Mouse (Mus musculus) Muller cell, postnatal 12 days (primary cell): ENCODE measurements around the gene Tpst1.
A peak's percentile ranks its signal among the peaks of the same experiment; 100 is the strongest.

ENCODE experiments used
- DNase-seq: peaks from one replicate; pipeline ENCODE4 v3.0.0-alpha.2; 2015; ENCODE audit errors: inconsistent ontology term

Gene Tpst1

GRCm38 (mm10) chr5:130143977-130144333 lies 70.8 kb downstream of the Tpst1 start:
- DNase-seq = peak; percentile 73

DNA sequence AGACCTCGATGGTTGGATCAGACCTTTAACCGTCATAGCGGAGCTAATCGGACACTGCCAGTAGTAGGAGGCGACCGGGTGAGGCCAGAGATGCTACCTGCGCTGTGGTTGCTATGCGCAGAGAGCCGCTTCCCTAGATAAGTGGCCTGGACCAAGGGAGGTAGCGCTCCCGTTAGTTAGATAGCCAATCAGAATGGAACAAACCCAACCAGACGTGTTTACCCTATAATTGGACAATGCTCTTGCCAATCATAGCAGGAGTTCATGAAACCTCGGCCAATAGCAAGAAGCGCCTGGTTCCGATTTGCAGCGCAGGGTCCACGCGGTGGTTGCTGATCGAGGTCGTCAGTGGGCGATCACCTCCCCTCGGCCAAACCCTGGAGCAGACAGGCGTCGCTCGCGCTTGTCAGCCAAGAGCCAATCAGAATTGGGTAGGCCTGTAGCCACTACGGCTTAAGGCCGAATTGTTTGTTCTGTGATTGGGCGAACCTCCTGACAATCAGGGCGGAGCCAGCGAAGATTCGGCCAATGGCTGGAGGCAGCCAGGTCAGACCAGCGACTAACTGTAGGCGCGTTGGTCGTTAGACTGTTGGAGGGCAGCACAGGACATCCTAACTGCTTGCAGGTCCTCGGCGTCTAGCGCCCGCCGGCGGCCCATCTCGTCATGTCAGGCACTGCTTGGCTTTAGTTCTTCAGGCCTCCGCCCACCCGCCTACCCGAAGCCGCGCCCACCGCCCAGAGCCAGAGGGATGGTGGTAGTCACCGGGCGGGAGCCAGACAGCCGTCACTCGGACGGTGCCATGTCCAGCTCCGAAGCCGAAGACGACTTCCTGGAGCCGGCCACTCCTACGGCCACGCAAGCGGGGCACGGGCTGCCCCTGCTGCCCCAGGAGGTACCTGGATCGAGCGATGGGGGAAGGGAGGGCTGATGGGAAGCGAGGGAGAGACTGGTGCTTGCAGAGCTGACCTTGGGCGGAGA lies 71.5 kb downstream of the Tpst1 start, which contains the start of gene Kctd7:
Kctd7 (plus strand) TSS at position 528 of the 979 bp plus-strand sequence.
- DNase-seq = peak; percentile 98

DNA sequence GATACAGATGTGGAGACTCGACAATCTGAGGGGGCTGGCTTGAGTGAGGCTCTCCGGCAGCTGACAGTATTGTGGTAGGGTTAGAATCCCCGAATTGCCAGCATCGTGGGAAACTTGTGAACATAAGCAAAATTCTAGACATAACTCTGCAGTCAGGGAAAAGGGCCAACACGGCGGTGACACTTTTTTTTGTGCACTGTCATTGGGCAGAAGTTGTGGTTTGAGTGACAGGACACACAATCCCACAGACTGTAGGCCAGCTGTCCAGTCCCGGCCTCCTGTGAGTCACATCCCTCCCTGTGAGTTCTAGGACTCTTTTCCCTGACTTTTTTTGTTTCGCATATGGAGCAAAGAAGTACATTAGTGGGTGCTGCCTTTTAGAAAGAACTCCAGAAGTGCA lies 72.8 kb downstream of the Tpst1 start:
- peak; percentile 73 for DNase-seq

DNA sequence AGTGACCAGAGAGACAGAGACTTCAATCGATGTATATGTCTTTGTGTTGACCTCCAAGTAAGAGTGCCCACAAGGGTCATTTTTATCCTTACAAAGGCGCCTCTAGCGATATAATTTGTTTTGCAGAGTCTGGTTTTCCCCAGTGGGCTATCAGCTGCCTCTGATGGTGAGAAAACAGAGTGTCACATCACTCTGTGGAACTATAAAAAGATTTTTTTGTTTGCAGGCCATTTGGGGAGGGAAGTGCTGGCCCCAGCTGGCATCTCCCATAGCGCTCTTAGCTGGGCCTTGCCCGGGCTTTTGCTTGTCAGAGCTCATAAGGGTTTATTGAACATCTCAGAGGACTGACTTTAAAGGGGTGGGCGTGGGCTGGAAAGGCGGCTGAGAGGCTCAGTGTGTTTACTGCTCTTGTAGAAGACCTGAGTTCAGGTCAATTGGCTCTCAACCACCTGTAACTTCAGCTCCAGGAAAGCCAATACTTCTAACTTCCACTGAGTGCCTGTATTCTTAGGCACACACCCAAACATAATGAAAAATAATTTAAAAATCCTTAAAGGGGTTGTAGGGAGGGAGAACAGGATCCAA lies 76.7 kb downstream of the Tpst1 start:
- DNase-seq = no peak

DNA sequence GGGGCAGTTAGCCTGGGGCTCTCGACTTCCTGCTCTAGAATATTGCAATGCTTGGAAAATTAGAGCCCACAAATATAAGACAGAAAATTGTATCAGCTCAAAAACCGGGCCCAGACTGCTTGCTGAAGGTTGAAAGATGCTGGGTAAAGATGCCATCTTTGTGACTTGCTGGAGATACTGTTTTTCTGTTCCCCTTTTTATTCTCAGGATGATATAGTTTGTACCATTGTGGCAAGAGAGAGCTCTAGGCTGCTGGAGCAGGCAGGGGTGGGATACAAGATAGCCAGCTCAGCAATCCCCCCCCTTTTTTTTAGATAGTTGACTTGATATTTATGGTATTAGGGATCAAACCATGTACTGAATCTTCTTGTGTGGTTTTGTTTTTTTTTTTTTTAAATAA lies 81.2 kb downstream of the Tpst1 start:
- DNase-seq = no peak

GRCm38 (mm10) chr5:130158545-130158944 lies 85.4 kb downstream of the Tpst1 start:
- no peak for DNase-seq

- no peak for DNase-seq
Measured at GRCm38 (mm10) chr5:130159761-130160201, 86.7 kb downstream of the Tpst1 start.

DNA sequence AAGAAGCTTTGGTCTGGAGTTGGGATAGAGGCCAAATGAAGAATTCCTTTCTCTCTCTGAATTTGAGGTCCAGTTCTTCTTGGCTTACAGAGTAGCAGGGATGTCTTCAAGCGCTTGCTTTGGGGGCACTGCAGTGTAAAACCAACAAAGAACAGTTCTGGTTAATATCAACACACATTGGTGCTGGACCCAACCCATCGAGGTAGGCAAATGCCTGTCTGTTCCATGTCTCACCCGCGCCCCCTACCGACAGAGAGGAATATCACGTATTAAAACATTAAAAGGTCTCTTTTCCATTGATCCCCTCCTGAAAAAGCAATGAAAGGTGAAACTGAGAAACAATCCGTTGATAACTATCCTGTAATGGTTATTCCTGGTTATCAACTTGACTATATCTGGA lies 90.5 kb downstream of the Tpst1 start:
- peak; percentile 68 for DNase-seq

- no peak for DNase-seq
Measured at GRCm38 (mm10) chr5:130165213-130165612, 92.1 kb downstream of the Tpst1 start.

- DNase-seq = peak; percentile 76
Measured at GRCm38 (mm10) chr5:130169109-130169508, 96.0 kb downstream of the Tpst1 start.

- no peak for DNase-seq
Measured at GRCm38 (mm10) chr5:130170666-130171422, 97.7 kb downstream of the Tpst1 start.

GRCm38 (mm10) chr5:130171423-130171954 lies 98.4 kb downstream of the Tpst1 start, which contains the start of gene Rabgef1:
Gene Rabgef1, plus strand, starts transcription at chr5:130171798.
- DNase-seq = peak; percentile 97

DNA sequence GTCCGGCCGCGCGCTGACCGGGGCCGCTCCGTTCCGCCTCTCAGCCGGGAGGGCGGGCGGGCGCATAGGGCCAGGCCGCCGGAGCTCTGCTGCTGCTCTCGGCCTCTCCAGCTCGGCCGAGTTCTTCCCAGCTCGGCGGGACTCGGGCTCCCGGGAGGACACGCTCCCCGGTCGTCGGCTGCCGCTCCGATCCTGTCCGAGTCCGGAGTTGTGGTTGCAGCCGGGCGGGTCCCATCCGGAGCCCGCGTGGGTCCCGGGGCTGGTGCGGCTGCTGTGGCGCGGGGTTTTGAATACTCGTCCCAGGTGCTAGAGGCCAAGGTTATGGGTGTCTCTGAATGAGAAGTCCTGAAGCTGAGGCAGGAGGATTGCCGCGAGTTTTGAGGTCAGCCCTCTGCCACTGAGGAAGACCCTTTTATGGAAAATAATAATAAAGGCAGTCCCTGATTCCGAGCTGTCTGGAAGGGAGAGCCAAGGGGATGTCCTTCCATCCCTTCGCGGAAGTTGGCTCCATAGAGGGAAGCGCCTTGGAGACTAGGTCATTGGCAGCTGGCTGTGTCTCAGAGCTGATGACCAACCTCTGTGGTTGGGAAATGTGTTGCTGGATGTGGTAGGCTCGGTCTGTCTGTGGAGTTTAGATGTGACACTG lies 99.0 kb downstream of the Tpst1 start:
- peak; percentile 71 for DNase-seq

GRCm38 (mm10) chr5:130173012-130173411 lies 99.9 kb downstream of the Tpst1 start:
- no peak for DNase-seq

GRCm38 (mm10) chr5:130177871-130178270 lies 104.7 kb downstream of the Tpst1 start:
- no peak for DNase-seq

DNA sequence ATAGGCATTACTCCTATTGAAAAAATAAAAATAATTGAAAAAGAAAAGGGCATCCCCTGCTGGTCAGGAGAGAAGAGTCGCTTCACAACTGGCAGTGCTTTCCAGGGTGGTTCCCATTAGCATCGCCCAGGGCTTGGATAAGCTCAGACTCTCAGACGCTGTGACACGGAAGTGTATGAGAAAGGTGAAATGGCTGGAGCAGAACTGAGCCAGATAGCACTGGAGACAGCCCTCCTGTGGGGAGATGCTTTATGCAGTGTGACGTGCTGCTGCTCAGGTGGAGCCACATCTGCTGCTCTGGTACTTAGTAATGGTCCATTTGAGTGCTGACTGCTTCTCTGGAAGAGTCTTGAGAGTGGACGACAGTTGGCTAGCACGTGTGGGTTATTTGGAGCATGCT lies 107.2 kb downstream of the Tpst1 start:
- DNase-seq = no peak

DNA sequence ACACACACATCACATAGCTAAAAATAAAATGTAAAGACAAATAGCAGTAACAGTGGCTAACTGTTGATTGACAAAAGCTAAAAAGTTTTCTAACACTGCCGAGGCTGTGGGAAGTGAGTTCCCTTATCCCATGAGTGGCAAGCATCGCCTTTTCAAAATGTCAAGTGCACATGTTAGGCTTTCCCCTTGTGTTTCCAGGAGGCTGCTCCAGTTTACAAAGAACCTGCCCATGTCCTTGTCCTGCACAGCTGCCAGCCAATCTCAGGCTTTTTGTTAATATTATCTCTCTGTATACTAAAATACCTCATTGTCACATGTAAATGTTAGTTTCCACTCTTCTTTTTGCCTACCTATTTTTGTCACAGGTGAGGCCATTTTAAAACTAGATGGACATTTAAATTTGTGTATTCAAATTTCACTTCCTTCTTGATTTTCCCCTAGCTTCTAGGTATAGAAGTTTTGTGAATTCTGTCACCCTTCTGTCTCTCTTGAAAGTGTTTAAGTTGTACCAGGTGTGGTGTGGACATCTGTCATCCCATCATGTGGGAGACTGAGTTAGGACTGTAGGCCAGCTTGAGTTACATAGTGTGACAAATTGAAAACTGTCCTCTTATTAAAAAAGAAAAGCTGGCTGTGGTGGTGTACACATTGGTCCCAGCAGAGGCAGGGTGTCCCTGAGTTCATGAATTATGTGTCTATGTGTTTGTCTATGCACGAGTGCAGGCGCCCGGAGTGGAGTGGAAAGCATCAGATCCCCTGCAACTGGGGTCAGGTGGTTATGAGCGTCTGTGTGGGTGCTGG lies 108.8 kb downstream of the Tpst1 start:
- no peak for DNase-seq

GRCm38 (mm10) chr5:130182541-130182821 lies 109.4 kb downstream of the Tpst1 start:
- DNase-seq = no peak

GRCm38 (mm10) chr5:130184193-130184856 lies 111.2 kb downstream of the Tpst1 start:
- DNase-seq = no peak

- peak; percentile 68 for DNase-seq
Measured at GRCm38 (mm10) chr5:130185312-130185711, 112.2 kb downstream of the Tpst1 start.
